Mouse (Mus musculus): Measurements from ENCODE around the gene Ilk. TPM values are rescaled to one million over a fixed set of nuclear protein-coding genes. Genes with fewer than 3 reads are reported as not detected.

Ilk gene
- total RNA-seq (2012; rRNA removed) (32.4 and 32.6 TPM in 2 replicates), total RNA-seq (2014; rRNA removed) (40.3 and 42.6 TPM in 2 replicates), polyA plus RNA-seq (2012; ENCODE audit: insufficient read length, low read depth) (45.9 and 51.1 TPM in 2 replicates)

GRCm38 (mm10) chr7:105736264-105736901 lies at the start of gene Ilk:
Ilk (plus strand) TSS chr7:105736592.
- peak within 1 kb of the TSS; percentile 88 for H3K9ac ChIP-seq (ENCODE audit: insufficient read depth, low read depth)
- dilution Hi-C loops (cut with MboI; ENCODE audit: extremely low pct_ligation_motif_present, extremely low pct_unique_long_range_greater_than_20kb, low sequenced_read_pairs) (no loop called here), in situ Hi-C loops (cut with MboI; ENCODE audit: low pct_ligation_motif_present, low pct_unique_long_range_greater_than_20kb, low sequenced_read_pairs) (no loop called here)
- H3K36me3 ChIP-seq (replicated peaks in 1 of 2; ENCODE audit: control insufficient read depth in 1 of 2, insufficient read depth in 1 of 2, low read length in 1 of 2): peaks cover 52 to 58% of the 10 kb centered on the region in 2 experiments
- peaks cover 11 to 58% of the 10 kb centered on the region in 2 experiments for H3K4me1 ChIP-seq (ENCODE audit: control insufficient read depth in 1 of 2, insufficient read depth in 2 of 2)
- H3K27me3 ChIP-seq (replicated peaks): no peaks in the 10 kb centered on the region
- TF ChIP-seq MYC (IDR thresholded peaks at IDR 0.05; ENCODE audit: low read depth, low read length): peak; percentile 79
- TF ChIP-seq SMC3 (IDR thresholded peaks at IDR 0.05; ENCODE audit: low read depth, low read length): no peak
- no peak for TF ChIP-seq RCOR1 (conservative IDR thresholded peaks at IDR 0.05; ENCODE audit: low read depth, low read length)
- peak; percentile 64 for TF ChIP-seq ETS1 (conservative IDR thresholded peaks at IDR 0.05; ENCODE audit: low read depth, low read length)
- TF ChIP-seq NRF1 (IDR thresholded peaks at IDR 0.05; ENCODE audit: low read depth, low read length): peak; percentile 57; the same call in 1 of the 2 replicates
- TF ChIP-seq IRF4 (IDR thresholded peaks at IDR 0.05; ENCODE audit: low read depth, low read length): peak; percentile 22; the same call in 1 of the 2 replicates
- TF ChIP-seq MAFK (IDR thresholded peaks at IDR 0.05; ENCODE audit: insufficient replicate concordance, low read length): no peak
- TF ChIP-seq MEF2A (IDR thresholded peaks at IDR 0.05; ENCODE audit: borderline replicate concordance, low read depth, low read length): peak; percentile 74
- TF ChIP-seq ELF1 (IDR thresholded peaks at IDR 0.05; ENCODE audit: low read depth, low read length): peak; percentile 92
- TF ChIP-seq E2F4 (IDR thresholded peaks at IDR 0.05; ENCODE audit: insufficient replicate concordance, low read depth, low read length): no peak
- no peak for TF ChIP-seq ZC3H11A (IDR thresholded peaks at IDR 0.05; ENCODE audit: low read depth, low read length)
- TF ChIP-seq JUN (IDR thresholded peaks at IDR 0.05; ENCODE audit: insufficient read depth, low read depth, low read length): no peak
- peak; percentile 68; the same call in 1 of the 2 replicates for TF ChIP-seq GABPA (IDR thresholded peaks at IDR 0.05; ENCODE audit: insufficient replicate concordance, low read depth, low read length)
- no peak for TF ChIP-seq USF2 (conservative IDR thresholded peaks at IDR 0.05; ENCODE audit: low read depth, low read length)
- no peak for TF ChIP-seq PAX5 (IDR thresholded peaks at IDR 0.05; ENCODE audit: low read length)
- TF ChIP-seq ZNF384 (IDR thresholded peaks at IDR 0.05; ENCODE audit: low read depth, low read length): no peak
- no peak for TF ChIP-seq ZKSCAN1 (IDR thresholded peaks at IDR 0.05; ENCODE audit: borderline replicate concordance, low read depth, low read length)
- peak; percentile 85; the same call in 1 of the 2 replicates for TF ChIP-seq MAX (IDR thresholded peaks at IDR 0.05; ENCODE audit: low read length)
- peak; percentile 92 for TF ChIP-seq TCF12 (IDR thresholded peaks at IDR 0.05; ENCODE audit: low read depth, low read length)
- no peak for TF ChIP-seq JUND (conservative IDR thresholded peaks at IDR 0.05; ENCODE audit: low read depth, low read length)
- peak; percentile 92 for TF ChIP-seq POLR2A (IDR thresholded peaks at IDR 0.05; ENCODE audit: low read depth, low read length)
- TF ChIP-seq POLR2AphosphoS2 (IDR thresholded peaks at IDR 0.05; ENCODE audit: low read depth, low read length): 0 out of 2 replicates have a peak, but pooled peaks have one; percentile 46
- TF ChIP-seq HCFC1 (IDR thresholded peaks at IDR 0.05; ENCODE audit: low read depth, low read length): peak; percentile 86
- TF ChIP-seq CHD2 (IDR thresholded peaks at IDR 0.05; ENCODE audit: low read length): 0 out of 2 replicates have a peak, but pooled peaks have one; percentile 41
- peak; percentile 88 for TF ChIP-seq MAZ (IDR thresholded peaks at IDR 0.05; ENCODE audit: low read depth, low read length)
- TF ChIP-seq CTCF (conservative IDR thresholded peaks at IDR 0.05 in 1 of 2, IDR thresholded peaks at IDR 0.05 in 1 of 2; ENCODE audit: low read depth in 2 of 2, low read length in 2 of 2): no peak
- peak; percentile 80; the same call in 1 of the 2 replicates for TF ChIP-seq ZMIZ1 (IDR thresholded peaks at IDR 0.05; ENCODE audit: low read depth, low read length)
- no peak for TF ChIP-seq UBTF (IDR thresholded peaks at IDR 0.05; ENCODE audit: low read depth, low read length)
- no peak for TF ChIP-seq EP300 (IDR thresholded peaks at IDR 0.05; ENCODE audit: low read length)
- peak; percentile 98 for TF ChIP-seq MXI1 (IDR thresholded peaks at IDR 0.05; ENCODE audit: low read depth, low read length)
- TF ChIP-seq KAT2A (IDR thresholded peaks at IDR 0.05; ENCODE audit: insufficient replicate concordance, low read length): peak; percentile 77; the same call in 1 of the 2 replicates
- TF ChIP-seq SIN3A (IDR thresholded peaks at IDR 0.05; ENCODE audit: low read length): peak; percentile 93
- 0 out of 2 replicates have a peak, but pooled peaks have one; percentile 62 for TF ChIP-seq TBP (conservative IDR thresholded peaks at IDR 0.05; ENCODE audit: low read depth, low read length)
- TF ChIP-seq NELFE (IDR thresholded peaks at IDR 0.05; ENCODE audit: low read depth, low read length): peak; percentile 80; the same call in 1 of the 2 replicates
- TF ChIP-seq BHLHE40 (IDR thresholded peaks at IDR 0.05; ENCODE audit: low read depth, low read length): peak; percentile 72; the same call in 1 of the 2 replicates
- TF ChIP-seq RAD21 (IDR thresholded peaks at IDR 0.05; ENCODE audit: low read depth, low read length): no peak
- 0 out of 2 replicates have a peak, but pooled peaks have one; percentile 41 for TF ChIP-seq USF1 (IDR thresholded peaks at IDR 0.05; ENCODE audit: low read depth, low read length)
- no peak for TF ChIP-seq CHD1 (IDR thresholded peaks at IDR 0.05; ENCODE audit: low read depth, low read length)
- DNase-seq (ENCODE audit: extremely low read depth): peak; percentile 91
- H3K79me2 ChIP-seq (replicated peaks; ENCODE audit: control insufficient read depth, extremely low read depth, insufficient read depth, poor library complexity, severe bottlenecking): peaks cover 24% of the 10 kb centered on the region
- peak within 1 kb of the TSS; percentile 80 to 94 (median 89) for H3K4me3 ChIP-seq (replicated peaks in 1 of 3; ENCODE audit: low read depth in 2 of 3, low read length in 2 of 3, poor library complexity in 1 of 3)
- H3K4me2 ChIP-seq (ENCODE audit: insufficient read depth, low read depth, poor library complexity, severe bottlenecking): peak within 1 kb of the TSS; percentile 90
- peak within 1 kb of the TSS; percentile 5; the same call in 1 of the 2 replicates for H3K27ac ChIP-seq (ENCODE audit: insufficient read depth, low read depth)
- H3K9me3 ChIP-seq (replicated peaks; ENCODE audit: low read length): no peaks in the 10 kb centered on the region

Data from CH12.LX (cell line).